Mouse (Mus musculus): ENCODE data around the gene Hcn3. TPM values are rescaled to one million over a fixed set of nuclear protein-coding genes. Genes with fewer than 3 reads are reported as not detected.

The Hcn3 gene
- polyA plus RNA-seq, 1 experiment from 2014 or later: 0.45 TPM

GRCm38 (mm10) chr3:89183959-89184315 lies 23.9 kb upstream of the Hcn3 start:
- Histone ChIP-seq H3K27ac (replicated peaks) (no peak overlapping the region), H3K9ac (ENCODE audit: low read length) (peak overlapping the region; percentile 74), H3K4me1 (replicated peaks; ENCODE audit: control insufficient read depth, insufficient read depth) (no peaks in the 10 kb centered on the region; the same call in 1 of the 2 replicates), H3K27me3 (ENCODE audit: control insufficient read depth, insufficient read depth, low read length) (no peaks in the 10 kb centered on the region), H3K9me3 (ENCODE audit: control insufficient read depth, low read length) (no peaks in the 10 kb centered on the region), H3K36me3 (ENCODE audit: control insufficient read depth, insufficient read depth, low read length) (peaks cover 19% of the 10 kb centered on the region; the same call in 1 of the 2 replicates), H3K4me2 (replicated peaks; ENCODE audit: low read depth) (peak overlapping the region; percentile 93), H3K4me3 (ENCODE audit: low read depth, low read length) (peak overlapping the region; percentile 64)
- DNase-seq (ENCODE audit: low spot score) (no peak), ATAC-seq (ENCODE audit: low FRiP score, low TSS enrichment) (no peak)
- 79% methylated on average over 6 of the region's 6 CpGs for WGBS
- TF ChIP-seq CTCF (IDR thresholded peaks at IDR 0.05; ENCODE audit: low read depth) (no peak), EP300 (optimal IDR thresholded peaks at IDR 0.05) (no peak)

- TF ChIP-seq EP300 (optimal IDR thresholded peaks at IDR 0.05) (no peak), CTCF (IDR thresholded peaks at IDR 0.05; ENCODE audit: low read depth) (no peak)
- DNase-seq (ENCODE audit: low spot score): peak; percentile 88
- Histone ChIP-seq H3K36me3 (ENCODE audit: control insufficient read depth, insufficient read depth, low read length) (peaks cover 19% of the 10 kb centered on the region; the same call in 1 of the 2 replicates), H3K9me3 (ENCODE audit: control insufficient read depth, low read length) (no peaks in the 10 kb centered on the region), H3K9ac (ENCODE audit: low read length) (peak within 1 kb of the TSS; percentile 74), H3K27ac (replicated peaks) (peak within 1 kb of the TSS; percentile 49), H3K27me3 (ENCODE audit: control insufficient read depth, insufficient read depth, low read length) (no peaks in the 10 kb centered on the region), H3K4me1 (replicated peaks; ENCODE audit: control insufficient read depth, insufficient read depth) (peaks cover 2% of the 10 kb centered on the region), H3K4me3 (ENCODE audit: low read depth, low read length) (peak within 1 kb of the TSS; percentile 64), H3K4me2 (replicated peaks; ENCODE audit: low read depth) (peak within 1 kb of the TSS; percentile 93)
- 4% methylated on average over 36 of the region's 39 CpGs for WGBS
- ATAC-seq (ENCODE audit: low FRiP score, low TSS enrichment): peak; percentile 91
Observed at GRCm38 (mm10) chr3:89183058-89183958, 23.3 kb upstream of the Hcn3 start, which contains the start of gene Fam189b. TSS of gene Fam189b (plus strand) at chr3:89183143.

GRCm38 (mm10) chr3:89182531-89183057 lies 22.6 kb upstream of the Hcn3 start:
- no peak for ATAC-seq (ENCODE audit: low FRiP score, low TSS enrichment)
- H3K36me3 ChIP-seq (ENCODE audit: control insufficient read depth, insufficient read depth, low read length): peaks cover 19% of the 10 kb centered on the region; the same call in 1 of the 2 replicates
- TF ChIP-seq EP300 (optimal IDR thresholded peaks at IDR 0.05) (no peak), CTCF (IDR thresholded peaks at IDR 0.05; ENCODE audit: low read depth) (no peak)

GRCm38 (mm10) chr3:89181749-89182500 lies 21.9 kb upstream of the Hcn3 start:
- H3K4me2 ChIP-seq (replicated peaks; ENCODE audit: low read depth): no peak overlapping the region
- no peak overlapping the region for H3K4me3 ChIP-seq (ENCODE audit: low read depth, low read length)
- DNase-seq (ENCODE audit: low spot score) (no peak), ATAC-seq (ENCODE audit: low FRiP score, low TSS enrichment) (no peak)
- peaks cover 19% of the 10 kb centered on the region; the same call in 1 of the 2 replicates for H3K36me3 ChIP-seq (ENCODE audit: control insufficient read depth, insufficient read depth, low read length)
- H3K4me1 ChIP-seq (replicated peaks; ENCODE audit: control insufficient read depth, insufficient read depth): peaks cover 4% of the 10 kb centered on the region
- no peaks in the 10 kb centered on the region for H3K27me3 ChIP-seq (ENCODE audit: control insufficient read depth, insufficient read depth, low read length)
- no peak overlapping the region for H3K9ac ChIP-seq (ENCODE audit: low read length)
- no peak overlapping the region for H3K27ac ChIP-seq (replicated peaks)
- WGBS: 89% methylated on average over 27 of the region's 27 CpGs
- no peaks in the 10 kb centered on the region for H3K9me3 ChIP-seq (ENCODE audit: control insufficient read depth, low read length)
- no peak for TF ChIP-seq CTCF (IDR thresholded peaks at IDR 0.05; ENCODE audit: low read depth)
- TF ChIP-seq EP300 (optimal IDR thresholded peaks at IDR 0.05): no peak

More at GRCm38 (mm10) chr3:89182531-89183057, 22.6 kb upstream of the Hcn3 start:
- Histone ChIP-seq H3K4me2 (replicated peaks; ENCODE audit: low read depth) (peak overlapping the region; percentile 93), H3K27ac (replicated peaks) (no peak overlapping the region; the same call in 1 of the 2 replicates), H3K9ac (ENCODE audit: low read length) (no peak overlapping the region), H3K27me3 (ENCODE audit: control insufficient read depth, insufficient read depth, low read length) (no peaks in the 10 kb centered on the region), H3K4me3 (ENCODE audit: low read depth, low read length) (peak overlapping the region; percentile 64), H3K9me3 (ENCODE audit: control insufficient read depth, low read length) (no peaks in the 10 kb centered on the region), H3K4me1 (replicated peaks; ENCODE audit: control insufficient read depth, insufficient read depth) (peaks cover 4% of the 10 kb centered on the region)
- no peak for DNase-seq (ENCODE audit: low spot score)
- WGBS: 35% methylated on average over 7 of the region's 7 CpGs

- Histone ChIP-seq H3K9ac (ENCODE audit: low read length) (no peak overlapping the region), H3K27ac (replicated peaks) (no peak overlapping the region), H3K4me2 (replicated peaks; ENCODE audit: low read depth) (no peak overlapping the region), H3K9me3 (ENCODE audit: control insufficient read depth, low read length) (no peaks in the 10 kb centered on the region), H3K36me3 (ENCODE audit: control insufficient read depth, insufficient read depth, low read length) (peaks cover 42% of the 10 kb centered on the region), H3K27me3 (ENCODE audit: control insufficient read depth, insufficient read depth, low read length) (no peaks in the 10 kb centered on the region), H3K4me1 (replicated peaks; ENCODE audit: control insufficient read depth, insufficient read depth) (peaks cover 4% of the 10 kb centered on the region), H3K4me3 (ENCODE audit: low read depth, low read length) (no peak overlapping the region)
- no peak for ATAC-seq (ENCODE audit: low FRiP score, low TSS enrichment)
- 89% methylated on average over 11 of the region's 11 CpGs for WGBS
- DNase-seq (ENCODE audit: low spot score): no peak
- TF ChIP-seq EP300 (optimal IDR thresholded peaks at IDR 0.05) (no peak), CTCF (IDR thresholded peaks at IDR 0.05; ENCODE audit: low read depth) (no peak)
Observed at GRCm38 (mm10) chr3:89179056-89179455, 19.1 kb upstream of the Hcn3 start.
